Mouse (Mus musculus) midbrain, embryonic 11.5 days (tissue): Measurements from ENCODE around the gene 3110001I22Rik. TPM values are rescaled to one million over a fixed set of nuclear protein-coding genes. Genes with fewer than 3 reads are reported as not detected.
"Not testable (repeated sequence)": the region's sequence is repeated elsewhere in the genome, so short reads cannot be mapped to it uniquely, and the experiment has no call there.

ENCODE experiments used
- ATAC-seq: fragments of 200-750 bp; cut with Nextera tagmentation; 2 replicates; pipeline ENCODE4 v1.8.0; 2017; ENCODE audit warnings: moderate TSS enrichment, moderate library complexity; ENCODE audit not compliant: low FRiP score
- DNase-seq: peaks from one replicate; pipeline ENCODE4 v3.0.0; 2015; ENCODE audit warnings: low spot score; ENCODE audit errors: missing footprints
- H3K27ac ChIP-seq: fragments of 300-500 bp; sonication (generic); 2 replicates; pipeline ENCODE4 v1.5.1; 2014; ENCODE audit warnings: low read depth, low read length
- H3K27me3 ChIP-seq: fragments of 300-500 bp; sonication (generic); 2 replicates; pipeline ENCODE4 v1.6.1; 2014; ENCODE audit warnings: mild to moderate bottlenecking, low read length, moderate library complexity, mixed read lengths; ENCODE audit not compliant: control insufficient read depth, insufficient read depth
- H3K36me3 ChIP-seq: fragments of 300-500 bp; sonication (generic); 2 replicates; pipeline ENCODE4 v1.6.1; 2014; ENCODE audit warnings: mild to moderate bottlenecking, low read length, moderate library complexity, mixed read lengths; ENCODE audit not compliant: control insufficient read depth, insufficient read depth
- H3K4me1 ChIP-seq: fragments of 300-500 bp; sonication (generic); 2 replicates; pipeline ENCODE4 v1.6.1; 2014; ENCODE audit warnings: low read length; ENCODE audit not compliant: control insufficient read depth, insufficient read depth
- H3K4me2 ChIP-seq: fragments of 300-500 bp; sonication (generic); 2 replicates; pipeline ENCODE4 v1.6.1; 2014; ENCODE audit warnings: mild to moderate bottlenecking, moderate library complexity
- H3K4me3 ChIP-seq: fragments of 300-500 bp; sonication (generic); 2 replicates; pipeline ENCODE4 v1.5.1; 2014; ENCODE audit warnings: low read depth, low read length
- H3K9ac ChIP-seq: fragments of 300-500 bp; sonication (generic); 2 replicates; pipeline ENCODE4 v1.6.1; 2014; ENCODE audit warnings: low read length
- H3K9me3 ChIP-seq: fragments of 300-500 bp; sonication (generic); 2 replicates; pipeline ENCODE4 v1.6.1; 2016; ENCODE audit warnings: low read length; ENCODE audit not compliant: control insufficient read depth
- WGBS: fragments of 180-500 bp; shearing (Covaris S2); extraction: QIAGEN DNeasy Blood & Tissue Kit; methylation state at CpG from one replicate; pipeline ENCODE4 v1.1.7; 2014; 5-methylcytosine and 5-hydroxymethylcytosine counted together
- polyA plus RNA-seq: library from polyadenylated mRNA; unstranded; fragments of >200 nt; fragmentation: Nextera tagmentation; extraction: Ambion mirVana; gene quantifications from 2 replicates; pipeline ENCODE4 v1.2.1, GENCODE M21; 2014

Gene 3110001I22Rik
- polyA plus RNA-seq, 1 experiment from 2014 or later = 11.5 TPM

DNA sequence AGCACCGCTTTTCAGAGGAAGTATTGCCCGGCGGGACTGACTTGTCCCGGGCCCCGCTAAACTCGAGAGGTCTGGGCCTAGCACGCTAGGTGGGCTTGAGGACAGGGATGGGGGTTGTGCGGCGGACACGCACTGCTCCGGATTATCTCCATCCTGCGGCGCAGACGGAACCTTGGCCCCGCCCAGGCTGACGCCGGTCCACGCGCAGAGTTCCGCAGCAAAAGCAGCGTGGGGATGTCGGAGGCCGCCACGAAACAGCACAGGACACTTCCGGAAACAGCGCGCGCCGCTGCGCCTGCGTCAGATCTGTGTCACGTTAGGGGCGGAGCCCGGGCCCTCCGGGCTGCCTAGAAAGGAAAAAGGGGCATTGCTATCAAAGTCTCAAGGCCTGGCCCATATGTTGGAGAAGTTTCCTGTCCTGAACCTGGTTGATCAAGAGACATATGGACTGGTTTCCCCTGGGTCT, 3.8 kb upstream of the 3110001I22Rik start, which contains the start of gene Parn:
Gene Parn, minus strand, starts transcription at position 293 of the 466 bp plus-strand sequence.
- Histone ChIP-seq H3K4me3 (peak within 1 kb of the TSS; percentile 77), H3K27ac (no peak within 1 kb of the TSS), H3K27me3 (no peaks in the 10 kb centered on the region), H3K4me2 (peak within 1 kb of the TSS; percentile 84), H3K4me1 (peaks cover 8% of the 10 kb centered on the region), H3K9ac (peak within 1 kb of the TSS; percentile 79), H3K9me3 (no peaks in the 10 kb centered on the region), H3K36me3 (0 out of 2 replicates have a peak, but pooled peaks cover 4% of the 10 kb centered on the region)
- DNase-seq = peak; percentile 98
- peak; percentile 86 for ATAC-seq
- WGBS = under 1% methylated on average over 35 of the region's 35 CpGs

DNA sequence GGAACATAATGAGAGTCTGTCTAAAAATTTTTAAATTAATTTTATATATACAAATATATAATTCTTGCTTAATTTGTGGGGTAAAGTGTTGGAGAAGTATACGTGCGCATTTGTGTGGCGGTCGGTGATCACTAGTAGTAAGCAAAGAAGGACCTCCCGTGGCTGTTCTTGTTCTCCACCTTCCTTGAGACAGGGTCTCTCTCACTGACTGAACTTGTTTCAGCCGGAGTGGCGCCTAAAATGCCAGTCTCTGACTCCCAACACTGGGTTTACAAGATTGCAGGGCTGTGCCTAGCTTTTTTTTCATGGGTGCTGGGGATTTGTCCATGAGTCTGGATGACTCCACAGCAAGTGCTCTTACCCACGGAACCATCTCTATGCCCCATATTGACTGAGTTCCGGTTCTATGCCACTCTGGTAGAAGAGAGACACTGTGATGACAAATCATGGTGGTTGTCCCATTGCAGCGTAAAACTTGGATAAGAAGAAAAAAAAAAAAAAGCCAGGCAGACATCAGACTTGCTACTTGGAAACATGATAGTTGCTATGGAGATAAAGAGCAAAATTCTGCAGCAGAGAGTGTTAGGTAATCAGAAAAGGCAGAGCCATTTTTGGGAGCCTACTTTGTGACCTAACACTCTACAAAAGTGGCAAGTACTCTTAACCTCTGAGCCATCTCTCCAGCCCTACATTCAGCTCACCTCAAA, 3.2 kb upstream of the 3110001I22Rik start:
- peaks cover 8% of the 10 kb centered on the region for H3K4me1 ChIP-seq
- H3K27ac ChIP-seq = no peak overlapping the region
- H3K36me3 ChIP-seq = 0 out of 2 replicates have a peak, but pooled peaks cover 3% of the 10 kb centered on the region
- no peak for ATAC-seq
- H3K4me2 ChIP-seq = peak overlapping the region; percentile 84; the same call in 1 of the 2 replicates
- H3K27me3 ChIP-seq = no peaks in the 10 kb centered on the region
- H3K9ac ChIP-seq = peak overlapping the region; percentile 79; the same call in 1 of the 2 replicates
- no peaks in the 10 kb centered on the region for H3K9me3 ChIP-seq
- 79% methylated on average over 10 of the region's 10 CpGs for WGBS
- H3K4me3 ChIP-seq = peak overlapping the region; percentile 77
- DNase-seq = peak; percentile 82

DNA sequence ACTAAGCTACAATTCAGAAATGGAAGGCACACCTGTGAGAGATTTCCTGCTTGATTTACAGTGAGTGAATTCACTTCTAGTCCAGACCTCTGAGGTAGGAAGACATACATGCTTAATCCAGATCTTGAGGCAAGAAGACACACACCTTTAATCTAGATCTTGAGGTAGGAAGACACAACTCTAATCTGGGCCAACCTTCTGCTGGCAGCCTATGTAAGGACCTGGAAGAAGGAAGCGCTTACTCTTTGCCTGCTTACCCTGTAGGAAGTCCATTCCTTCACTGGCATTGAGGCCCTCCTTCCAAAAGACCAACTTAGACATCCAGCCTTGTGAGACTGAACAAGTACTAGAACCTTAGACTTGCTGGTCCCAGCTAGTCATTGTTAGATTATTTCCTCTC, 2.4 kb upstream of the 3110001I22Rik start:
- Histone ChIP-seq H3K27me3 (no peaks in the 10 kb centered on the region), H3K27ac (no peak overlapping the region), H3K36me3 (0 out of 2 replicates have a peak, but pooled peaks cover 2% of the 10 kb centered on the region), H3K9ac (no peak overlapping the region), H3K4me2 (no peak overlapping the region), H3K4me3 (no peak overlapping the region), H3K4me1 (peaks cover 8% of the 10 kb centered on the region), H3K9me3 (no peaks in the 10 kb centered on the region)
- DNase-seq (no peak), ATAC-seq (no peak)
- WGBS = 83% methylated on average over 1 of the region's 1 CpGs

DNA sequence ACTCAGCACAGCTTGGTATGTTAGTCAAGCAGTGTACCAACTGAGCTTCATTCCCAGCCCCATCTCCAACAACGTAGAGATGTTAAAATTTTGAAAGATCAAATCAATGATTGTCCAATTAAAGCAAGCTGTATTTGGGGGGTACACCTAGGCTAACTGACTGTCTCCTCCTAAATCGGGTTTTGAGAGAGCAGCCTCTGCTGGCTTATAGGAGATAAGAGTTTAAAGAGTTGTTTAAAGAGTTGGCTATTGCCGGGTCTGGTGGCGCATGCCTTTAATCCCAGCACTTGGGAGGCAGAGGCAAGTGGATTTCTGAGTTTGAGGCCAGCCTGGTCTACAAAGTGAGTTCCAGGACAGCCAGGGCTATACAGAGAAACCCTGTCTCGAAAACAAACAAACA, 833 bp upstream of the 3110001I22Rik start:
- not testable (repeated sequence) for H3K4me1 ChIP-seq, H3K27me3 ChIP-seq, H3K36me3 ChIP-seq, DNase-seq, H3K9ac ChIP-seq, ATAC-seq, H3K4me2 ChIP-seq, H3K4me3 ChIP-seq, H3K9me3 ChIP-seq, H3K27ac ChIP-seq
- WGBS = 80% methylated on average over 5 of the region's 5 CpGs

DNA sequence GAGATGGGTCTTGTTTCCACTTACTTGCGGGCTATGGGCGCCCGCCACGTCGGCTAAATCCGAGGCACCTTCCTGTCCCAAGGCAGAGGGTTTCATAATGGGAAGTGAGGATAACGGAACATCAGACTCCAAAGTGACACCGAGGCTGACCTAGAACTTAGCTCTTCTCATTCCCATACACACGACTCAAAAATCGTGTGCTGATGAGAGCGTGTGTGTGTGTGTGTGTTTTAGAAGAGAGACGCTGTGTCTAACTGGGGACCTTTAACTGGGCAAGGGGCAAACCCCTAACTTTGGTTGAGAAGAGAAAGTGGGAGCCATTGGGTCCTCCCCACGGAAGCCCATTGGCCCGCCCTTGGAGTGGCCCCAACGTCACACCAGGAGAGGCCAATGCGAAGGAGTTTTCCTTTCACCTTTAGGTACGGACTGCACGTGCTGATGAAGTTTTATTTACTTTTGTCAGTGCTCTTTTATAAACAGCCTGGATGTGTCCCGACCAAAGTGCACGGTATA, 713 bp downstream of the 3110001I22Rik start:
- Histone ChIP-seq H3K27ac (no peak overlapping the region), H3K9me3 (no peaks in the 10 kb centered on the region), H3K27me3 (no peaks in the 10 kb centered on the region), H3K4me1 (peaks cover 6% of the 10 kb centered on the region), H3K4me2 (peak overlapping the region; percentile 85), H3K36me3 (peaks cover 9% of the 10 kb centered on the region), H3K9ac (peak overlapping the region; percentile 85), H3K4me3 (peak overlapping the region; percentile 76)
- ATAC-seq = peak; percentile 18; the same call in 1 of the 2 replicates
- peak; percentile 94 for DNase-seq
- WGBS = 2% methylated on average over 20 of the region's 20 CpGs

DNA sequence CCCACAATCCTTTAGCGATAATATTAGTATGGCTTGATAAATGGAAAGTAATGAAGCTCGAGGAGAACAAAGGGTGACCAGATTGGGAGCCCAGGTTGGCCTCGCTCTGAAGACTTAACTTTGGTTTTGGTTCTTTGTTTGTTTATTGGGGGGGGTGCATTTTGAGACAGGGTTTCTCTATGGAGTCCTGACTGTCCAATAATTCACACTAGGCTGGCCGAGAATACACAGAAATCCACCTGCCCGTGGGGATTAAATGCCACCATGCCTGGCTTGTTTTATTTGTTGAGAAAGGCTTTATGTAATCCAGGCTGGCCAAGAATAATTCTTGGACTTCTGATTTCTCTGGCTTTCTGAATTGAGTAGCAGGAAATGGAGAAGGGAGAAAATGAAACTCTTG, 1.4 kb downstream of the 3110001I22Rik start:
- peaks cover 5% of the 10 kb centered on the region for H3K4me1 ChIP-seq
- no peaks in the 10 kb centered on the region for H3K27me3 ChIP-seq
- WGBS = 84% methylated on average over 5 of the region's 5 CpGs
- DNase-seq (no peak), ATAC-seq (no peak)
- peaks cover 9% of the 10 kb centered on the region for H3K36me3 ChIP-seq
- no peaks in the 10 kb centered on the region for H3K9me3 ChIP-seq
- H3K4me3 ChIP-seq = no peak overlapping the region
- no peak overlapping the region for H3K27ac ChIP-seq
- H3K4me2 ChIP-seq = peak overlapping the region; percentile 85; the same call in 1 of the 2 replicates
- H3K9ac ChIP-seq = no peak overlapping the region

DNA sequence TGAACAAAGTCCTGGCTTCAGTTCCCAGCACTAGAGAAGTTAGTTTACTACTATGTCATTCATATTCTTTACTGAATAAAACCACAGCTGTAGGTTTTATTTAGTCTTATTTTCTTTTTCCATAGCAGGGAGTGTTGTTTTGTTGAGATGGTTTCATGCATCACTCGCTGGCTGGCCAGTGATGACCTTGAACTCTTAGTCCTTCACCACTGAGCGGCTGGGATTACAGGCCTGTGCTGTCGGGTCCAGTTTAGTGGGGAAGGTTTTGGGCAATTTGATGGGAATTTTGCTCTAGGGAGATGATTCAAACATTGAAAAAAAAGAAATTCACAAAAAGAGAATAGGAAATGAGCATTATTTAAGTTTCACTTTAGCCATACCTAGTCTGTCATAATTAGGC, 2.8 kb downstream of the 3110001I22Rik start:
- no peak overlapping the region for H3K27ac ChIP-seq
- H3K9ac ChIP-seq = no peak overlapping the region
- DNase-seq (no peak), ATAC-seq (no peak)
- H3K4me3 ChIP-seq = no peak overlapping the region
- WGBS = 91% methylated on average over 3 of the region's 3 CpGs
- no peak overlapping the region for H3K4me2 ChIP-seq
- H3K4me1 ChIP-seq = peaks cover 5% of the 10 kb centered on the region
- peaks cover 9% of the 10 kb centered on the region for H3K36me3 ChIP-seq
- no peaks in the 10 kb centered on the region for H3K27me3 ChIP-seq
- no peaks in the 10 kb centered on the region for H3K9me3 ChIP-seq

DNA sequence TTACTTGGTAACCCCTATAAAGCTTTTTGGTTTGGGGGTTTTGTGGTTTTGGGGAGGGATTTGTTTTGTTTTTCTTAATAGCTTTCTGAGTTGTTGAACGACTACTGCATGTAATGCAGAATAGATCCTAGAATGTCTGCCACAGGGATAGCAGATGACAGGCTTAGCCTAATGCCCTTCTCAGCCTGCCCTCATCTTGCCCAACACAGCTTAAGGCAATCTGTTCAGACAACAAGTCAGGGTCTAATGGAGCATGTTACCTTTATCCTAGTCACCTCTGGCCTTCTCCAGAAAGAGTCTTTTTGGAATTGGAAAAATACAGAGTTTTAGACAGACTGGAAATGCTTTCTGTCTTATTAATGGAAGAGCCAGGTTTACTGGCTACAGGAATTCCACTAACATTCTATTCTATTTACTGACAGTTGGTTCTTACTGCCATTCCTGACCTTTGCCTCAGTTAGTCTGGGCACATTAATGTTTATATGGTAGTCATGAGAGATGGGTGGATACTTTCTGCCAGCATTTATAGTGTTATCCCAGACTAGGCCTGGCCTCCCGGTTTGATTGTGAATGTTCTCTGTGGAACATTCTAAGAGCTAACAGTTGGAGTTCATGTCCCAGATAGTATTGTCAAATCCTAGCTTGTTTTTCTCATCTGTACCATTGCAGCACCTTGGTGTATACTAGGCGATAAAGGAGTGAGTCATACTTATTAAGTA, 7.0 kb downstream of the 3110001I22Rik start:
- H3K9ac ChIP-seq = no peak overlapping the region
- no peaks in the 10 kb centered on the region for H3K27me3 ChIP-seq
- H3K4me2 ChIP-seq = no peak overlapping the region
- no peak overlapping the region for H3K27ac ChIP-seq
- no peak for DNase-seq
- H3K9me3 ChIP-seq = no peaks in the 10 kb centered on the region
- ATAC-seq = no peak
- no peaks in the 10 kb centered on the region for H3K4me1 ChIP-seq
- no peak overlapping the region for H3K4me3 ChIP-seq
- peaks cover 9% of the 10 kb centered on the region for H3K36me3 ChIP-seq
- WGBS = 93% methylated on average over 3 of the region's 3 CpGs

DNA sequence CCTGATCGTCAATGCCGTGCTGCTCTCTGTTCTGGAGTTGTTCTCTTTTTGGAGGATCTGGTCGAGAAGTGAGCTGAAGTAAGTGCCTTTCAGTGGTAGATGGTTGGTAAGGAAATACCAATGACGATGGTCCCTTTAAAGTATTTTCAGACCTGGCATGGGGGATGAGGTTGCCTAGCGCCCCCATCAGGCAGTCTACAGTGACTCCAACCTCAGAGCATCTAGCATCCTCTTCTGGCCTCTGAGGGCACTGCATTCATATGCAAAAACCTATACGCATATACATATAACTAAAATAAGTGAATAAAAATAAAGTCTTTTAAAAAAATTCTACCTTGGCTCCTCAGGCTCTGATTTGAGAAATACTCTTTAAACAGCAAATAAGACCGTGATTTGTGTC, 27.3 kb downstream of the 3110001I22Rik start:
- Histone ChIP-seq H3K36me3 (peaks cover 15% of the 10 kb centered on the region), H3K9ac (no peak overlapping the region), H3K4me1 (no peaks in the 10 kb centered on the region), H3K27me3 (no peaks in the 10 kb centered on the region), H3K4me3 (no peak overlapping the region), H3K9me3 (no peaks in the 10 kb centered on the region), H3K27ac (no peak overlapping the region), H3K4me2 (no peak overlapping the region)
- 89% methylated on average over 7 of the region's 7 CpGs for WGBS
- DNase-seq = no peak
- ATAC-seq = no peak
